Mouse (Mus musculus): ENCODE results near the gene Spindoc. TPM values are rescaled to one million over a fixed set of nuclear protein-coding genes. Genes with fewer than 3 reads are reported as not detected.

Spindoc gene
- polyA plus RNA-seq, 1 experiment from 2014 or later = 26.4 TPM

DNA sequence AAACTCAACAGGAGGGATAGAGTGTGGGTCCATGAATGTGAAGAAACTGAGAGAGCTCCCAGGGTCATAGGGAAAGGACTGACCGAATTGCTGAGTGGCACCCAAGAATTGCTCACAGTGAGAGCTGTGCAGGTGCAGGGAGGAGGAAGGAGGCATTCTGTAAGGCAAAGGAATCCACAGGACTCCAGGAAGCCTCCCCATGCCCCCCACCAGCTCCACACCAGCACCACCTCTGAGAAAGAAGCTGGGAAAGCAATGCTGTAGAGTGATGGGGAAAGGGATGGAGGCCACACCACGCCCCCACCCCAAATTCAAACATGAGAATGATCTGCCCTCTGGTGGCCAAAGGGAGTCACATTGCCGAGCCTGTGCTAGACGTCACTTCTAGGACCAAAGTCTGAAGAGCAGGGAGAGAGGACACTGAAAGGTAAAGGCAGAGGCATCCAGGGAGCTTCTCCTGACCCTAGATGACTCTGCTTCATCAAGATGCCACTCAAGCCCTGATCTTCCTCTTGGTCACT lies 37.5 kb downstream of the Spindoc start:
- Histone ChIP-seq H3K27ac (ENCODE audit: poor library complexity, severe bottlenecking) (no peak overlapping the region), H3K9me3 (replicated peaks) (no peaks in the 10 kb centered on the region), H3K27me3 (replicated peaks) (no peaks in the 10 kb centered on the region), H3K36me3 (no peaks in the 10 kb centered on the region), H3K4me2 (no peak overlapping the region), H3K9ac (no peak overlapping the region), H3K4me3 (no peak overlapping the region), H3K4me1 (replicated peaks) (peaks cover 8% of the 10 kb centered on the region; the same call in 1 of the 2 replicates)
- 17% methylated on average over 4 of the region's 4 CpGs for WGBS
- no peak for ATAC-seq (ENCODE audit: insufficient number of reproducible peaks, low FRiP score)

DNA sequence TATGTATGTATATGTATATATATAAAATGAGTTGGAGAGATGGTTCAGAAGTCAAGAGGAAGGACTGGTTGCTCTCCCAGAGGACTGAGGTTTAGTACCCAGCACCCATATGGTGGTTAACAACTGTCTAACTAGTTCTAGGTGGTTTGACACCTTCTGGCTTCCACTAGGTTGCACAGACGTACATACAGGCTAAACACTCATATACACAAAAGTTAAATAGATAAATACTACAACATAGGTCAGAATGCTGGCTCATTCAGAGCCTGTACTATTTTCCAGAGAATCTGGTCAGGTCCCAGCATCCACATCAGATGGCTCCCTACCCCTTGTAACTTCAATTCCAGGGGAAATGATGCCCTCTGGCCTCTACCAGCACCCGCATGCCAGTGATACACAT lies 40.1 kb downstream of the Spindoc start:
- Histone ChIP-seq H3K4me3 (no peak overlapping the region), H3K4me1 (replicated peaks) (peaks cover 34% of the 10 kb centered on the region), H3K4me2 (no peak overlapping the region), H3K36me3 (no peaks in the 10 kb centered on the region), H3K27ac (ENCODE audit: poor library complexity, severe bottlenecking) (no peak overlapping the region), H3K9me3 (replicated peaks) (no peaks in the 10 kb centered on the region), H3K9ac (no peak overlapping the region), H3K27me3 (replicated peaks) (no peaks in the 10 kb centered on the region)
- no peak for ATAC-seq (ENCODE audit: insufficient number of reproducible peaks, low FRiP score)
- WGBS = 69% methylated on average over 2 of the region's 2 CpGs

DNA sequence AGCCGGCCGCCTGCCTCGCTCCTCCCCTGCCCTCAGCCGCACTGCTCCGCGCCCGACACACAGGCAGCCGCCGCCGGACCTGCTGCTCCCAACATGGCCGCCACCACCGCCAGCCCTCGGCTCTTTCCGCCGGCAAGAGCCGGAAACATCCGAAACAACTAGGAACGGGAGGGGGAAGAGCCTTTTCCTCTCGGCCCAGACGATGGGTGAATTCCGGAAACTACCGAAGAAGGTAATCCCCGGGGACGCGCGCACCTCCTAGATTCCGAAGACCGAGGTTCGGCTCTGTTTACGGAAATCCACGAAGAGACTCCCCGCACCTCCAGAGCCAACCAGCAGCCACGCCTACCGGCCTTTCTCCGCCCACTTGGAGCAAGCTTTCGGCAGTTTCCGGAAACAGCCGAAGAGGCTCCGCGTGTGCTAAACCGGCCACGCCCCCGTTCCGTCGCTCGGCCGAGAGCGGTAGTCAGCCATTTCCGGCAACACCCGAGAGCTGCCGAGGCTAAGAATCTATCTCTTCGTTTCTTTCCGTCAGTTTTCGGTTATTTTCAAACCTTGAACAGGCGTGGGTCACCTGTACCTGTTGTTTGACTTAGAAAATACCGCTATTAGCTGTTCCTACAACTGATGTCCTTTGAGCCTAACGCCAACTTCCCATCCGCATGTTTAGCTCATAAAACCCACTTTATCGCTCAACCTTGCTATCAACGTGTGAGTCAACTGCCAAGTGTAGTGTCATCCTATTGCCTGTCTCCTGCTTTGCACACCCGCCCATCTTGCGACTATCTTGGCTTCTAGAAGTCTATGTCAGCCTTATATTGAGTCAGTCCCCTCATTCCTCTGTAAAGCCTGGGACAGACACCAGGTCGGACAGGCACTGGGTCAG lies 41.0 kb downstream of the Spindoc start, which contains the start of gene Mark2:
TSS of gene Mark2 (minus strand) at position 349 of the 886 bp plus-strand sequence.
- peaks cover 43% of the 10 kb centered on the region for H3K4me1 ChIP-seq (replicated peaks)
- ATAC-seq (ENCODE audit: insufficient number of reproducible peaks, low FRiP score) = peak; percentile 94
- H3K27me3 ChIP-seq (replicated peaks) = no peaks in the 10 kb centered on the region
- H3K36me3 ChIP-seq = no peaks in the 10 kb centered on the region
- peak within 1 kb of the TSS; percentile 95 for H3K4me2 ChIP-seq
- peak within 1 kb of the TSS; percentile 89 for H3K27ac ChIP-seq (ENCODE audit: poor library complexity, severe bottlenecking)
- 1% methylated on average over 63 of the region's 63 CpGs for WGBS
- peak within 1 kb of the TSS; percentile 96 for H3K9ac ChIP-seq
- no peaks in the 10 kb centered on the region for H3K9me3 ChIP-seq (replicated peaks)
- H3K4me3 ChIP-seq = peak within 1 kb of the TSS; percentile 88

DNA sequence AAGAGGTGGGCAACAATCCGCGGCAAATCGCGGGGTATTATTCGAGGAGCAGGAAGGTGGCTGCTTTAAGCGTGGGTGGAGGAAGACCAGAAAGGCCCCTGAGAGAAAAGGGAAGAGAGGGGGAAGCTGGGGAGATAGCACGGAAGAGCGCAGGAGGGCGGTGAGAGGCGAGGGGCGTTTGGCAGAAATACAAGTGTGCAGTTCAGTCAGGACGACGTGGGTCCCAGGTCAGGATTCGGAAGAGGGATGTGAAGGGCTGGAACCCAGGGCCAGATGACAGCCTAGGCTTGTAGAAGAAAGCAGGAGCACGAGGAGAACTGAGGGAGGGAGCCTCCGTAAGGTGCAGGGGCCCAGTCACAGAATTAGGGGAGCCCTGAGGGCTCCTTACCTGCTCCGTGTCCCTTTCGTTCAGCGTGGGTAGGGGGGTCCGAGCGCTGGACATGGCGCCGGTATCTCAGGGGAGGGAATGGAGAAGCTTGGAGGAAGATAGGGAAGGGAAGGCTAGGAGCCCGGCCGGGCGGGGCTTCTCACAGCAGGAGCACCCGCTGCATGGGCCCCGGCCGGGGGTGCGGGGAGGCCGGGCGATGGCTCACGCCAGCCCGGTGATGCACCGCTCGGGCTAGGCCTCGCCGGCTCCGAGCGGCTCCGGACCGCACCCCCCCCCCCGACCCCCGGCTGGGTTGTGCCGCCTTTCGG lies 41.9 kb downstream of the Spindoc start:
- peak overlapping the region; percentile 88 for H3K4me3 ChIP-seq
- no peaks in the 10 kb centered on the region for H3K27me3 ChIP-seq (replicated peaks)
- under 1% methylated on average over 31 of the region's 46 CpGs for WGBS
- H3K27ac ChIP-seq (ENCODE audit: poor library complexity, severe bottlenecking) = peak overlapping the region; percentile 89
- peak overlapping the region; percentile 96 for H3K9ac ChIP-seq
- peak overlapping the region; percentile 95 for H3K4me2 ChIP-seq
- H3K9me3 ChIP-seq (replicated peaks) = no peaks in the 10 kb centered on the region
- H3K4me1 ChIP-seq (replicated peaks) = peaks cover 51% of the 10 kb centered on the region
- no peaks in the 10 kb centered on the region for H3K36me3 ChIP-seq
- ATAC-seq (ENCODE audit: insufficient number of reproducible peaks, low FRiP score) = peak; percentile 84

DNA sequence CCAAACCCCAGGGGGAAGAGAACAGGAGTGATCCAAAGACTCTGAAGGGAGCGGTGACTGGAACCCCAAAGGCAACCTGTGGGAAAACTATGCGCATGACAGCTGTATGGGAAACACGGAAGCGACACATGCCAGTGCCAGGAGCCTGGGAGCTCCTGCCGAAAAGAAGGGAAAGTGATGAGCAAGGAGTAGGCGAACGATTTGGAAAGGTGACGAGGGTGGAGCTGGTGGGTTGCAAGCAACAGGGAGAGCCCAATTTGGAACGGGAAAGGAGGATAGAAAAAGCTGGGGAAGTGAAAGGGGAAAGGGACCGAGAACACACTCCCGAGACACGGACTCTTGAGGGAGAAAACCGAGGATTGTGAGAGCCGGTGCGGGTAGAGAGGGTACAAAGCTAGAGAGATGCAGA lies 42.4 kb downstream of the Spindoc start:
- peak overlapping the region; percentile 96 for H3K9ac ChIP-seq
- no peaks in the 10 kb centered on the region for H3K36me3 ChIP-seq
- H3K9me3 ChIP-seq (replicated peaks) = no peaks in the 10 kb centered on the region
- H3K4me2 ChIP-seq = peak overlapping the region; percentile 95
- WGBS = 1% methylated on average over 15 of the region's 15 CpGs
- no peak for ATAC-seq (ENCODE audit: insufficient number of reproducible peaks, low FRiP score)
- H3K4me1 ChIP-seq (replicated peaks) = peaks cover 52% of the 10 kb centered on the region
- H3K27ac ChIP-seq (ENCODE audit: poor library complexity, severe bottlenecking) = peak overlapping the region; percentile 89; the same call in 1 of the 2 replicates
- peak overlapping the region; percentile 88 for H3K4me3 ChIP-seq
- H3K27me3 ChIP-seq (replicated peaks) = no peaks in the 10 kb centered on the region

DNA sequence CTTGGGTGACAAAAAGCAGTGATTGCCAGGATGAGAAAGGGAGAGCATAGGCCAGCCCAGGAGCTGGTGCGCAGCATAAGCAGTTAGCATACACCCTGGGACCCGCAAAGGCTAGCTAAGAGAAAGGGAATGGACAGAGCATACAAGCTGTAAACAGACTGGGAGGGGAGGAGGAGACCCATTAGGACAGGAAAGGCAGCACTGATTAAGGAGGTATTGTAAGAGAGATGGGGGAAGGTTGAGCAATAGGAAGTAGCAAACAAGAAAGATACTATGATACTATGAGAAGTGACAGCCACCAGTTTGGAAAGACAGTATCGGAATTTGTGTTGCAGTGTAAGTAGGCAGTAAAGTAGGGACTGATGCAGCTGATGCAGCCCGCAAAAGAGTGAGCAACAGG lies 42.9 kb downstream of the Spindoc start:
- Histone ChIP-seq H3K27me3 (replicated peaks) (no peaks in the 10 kb centered on the region), H3K4me2 (peak overlapping the region; percentile 95), H3K9ac (peak overlapping the region; percentile 96), H3K4me1 (replicated peaks) (peaks cover 52% of the 10 kb centered on the region), H3K9me3 (replicated peaks) (no peaks in the 10 kb centered on the region), H3K4me3 (peak overlapping the region; percentile 88), H3K27ac (ENCODE audit: poor library complexity, severe bottlenecking) (peak overlapping the region; percentile 13; the same call in 1 of the 2 replicates), H3K36me3 (no peaks in the 10 kb centered on the region)
- WGBS = 42% methylated on average over 4 of the region's 4 CpGs
- ATAC-seq (ENCODE audit: insufficient number of reproducible peaks, low FRiP score) = no peak

DNA sequence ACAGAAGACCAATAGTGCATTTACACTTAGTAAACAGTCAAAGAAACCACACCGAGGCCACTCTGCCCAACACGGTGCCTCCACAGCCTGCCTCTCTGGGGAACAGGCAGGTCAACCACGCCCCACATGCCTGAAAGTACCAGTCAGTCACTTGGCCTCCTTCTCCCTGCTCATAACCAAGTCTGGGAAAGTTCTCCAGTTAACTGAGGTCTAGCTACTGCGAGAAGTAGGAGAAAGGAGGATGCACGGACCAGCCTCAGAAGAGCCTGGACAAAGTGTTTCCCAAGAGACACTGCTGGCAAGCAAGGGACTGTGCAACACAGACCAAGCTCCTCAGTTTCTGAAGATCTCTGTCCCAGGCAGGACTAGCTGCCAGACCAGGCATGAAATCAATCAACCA lies 43.8 kb downstream of the Spindoc start:
- Histone ChIP-seq H3K27ac (ENCODE audit: poor library complexity, severe bottlenecking) (no peak overlapping the region; the same call in 1 of the 2 replicates), H3K9me3 (replicated peaks) (no peaks in the 10 kb centered on the region), H3K4me3 (peak overlapping the region; percentile 88), H3K36me3 (0 out of 2 replicates have a peak, but pooled peaks cover under 1% of the 10 kb centered on the region), H3K4me1 (replicated peaks) (peaks cover 60% of the 10 kb centered on the region), H3K27me3 (replicated peaks) (no peaks in the 10 kb centered on the region), H3K9ac (peak overlapping the region; percentile 96), H3K4me2 (peak overlapping the region; percentile 95)
- 42% methylated on average over 5 of the region's 5 CpGs for WGBS
- no peak for ATAC-seq (ENCODE audit: insufficient number of reproducible peaks, low FRiP score)

DNA sequence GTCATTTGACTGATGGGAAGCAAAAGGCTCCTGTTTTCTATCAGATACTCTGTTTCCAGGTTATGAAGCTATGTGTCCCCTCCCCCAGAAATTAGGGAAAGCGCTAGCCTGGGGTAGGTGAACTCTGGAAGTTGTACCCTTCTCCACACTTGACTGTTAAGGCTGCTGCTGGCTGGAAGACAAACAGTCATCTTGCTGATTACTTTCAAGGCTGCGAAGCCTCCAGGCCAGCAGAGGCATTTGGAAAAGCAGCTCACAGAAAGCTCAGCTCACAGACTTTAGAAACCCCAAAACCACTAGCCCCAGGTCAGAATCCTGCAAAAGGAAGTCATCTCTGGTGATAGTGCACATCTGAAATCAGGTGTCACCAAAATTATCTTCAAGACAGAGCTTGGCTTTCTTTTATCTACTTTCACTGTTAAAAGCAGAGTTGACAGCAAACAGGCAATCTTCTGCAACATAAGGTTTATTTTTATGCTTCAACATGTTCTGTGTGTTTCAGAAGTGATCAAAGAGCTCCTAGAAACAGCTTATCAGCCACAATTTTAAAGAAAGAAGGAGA lies 44.9 kb downstream of the Spindoc start:
- Histone ChIP-seq H3K9me3 (replicated peaks) (no peaks in the 10 kb centered on the region), H3K4me1 (replicated peaks) (peaks cover 61% of the 10 kb centered on the region), H3K27me3 (replicated peaks) (no peaks in the 10 kb centered on the region), H3K4me2 (0 out of 2 replicates have a peak overlapping the region, but pooled peaks have one; percentile 5), H3K36me3 (0 out of 2 replicates have a peak, but pooled peaks cover 3% of the 10 kb centered on the region), H3K27ac (ENCODE audit: poor library complexity, severe bottlenecking) (no peak overlapping the region), H3K4me3 (no peak overlapping the region), H3K9ac (peak overlapping the region; percentile 46; the same call in 1 of the 2 replicates)
- WGBS = 46% methylated on average over 2 of the region's 2 CpGs
- no peak for ATAC-seq (ENCODE audit: insufficient number of reproducible peaks, low FRiP score)

DNA sequence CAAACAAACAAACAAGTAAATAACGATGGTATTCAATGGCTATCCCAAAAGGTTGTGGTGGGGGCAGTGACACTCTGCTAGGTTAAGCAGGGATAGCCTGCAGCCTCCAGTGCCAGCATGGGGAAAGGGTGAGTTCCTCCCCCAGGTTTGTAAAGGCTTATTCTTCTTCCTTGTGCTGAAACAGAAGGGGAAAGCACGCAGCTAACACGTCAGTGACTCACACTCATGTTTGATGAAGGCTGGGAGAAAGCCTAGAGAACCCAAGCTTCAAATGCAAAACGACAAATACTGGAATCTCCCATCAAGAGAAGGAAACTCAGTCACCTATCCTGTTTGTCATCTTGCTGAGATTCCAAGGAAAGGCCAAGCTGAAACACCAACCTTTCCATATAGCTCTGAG lies 47.1 kb downstream of the Spindoc start:
- no peak overlapping the region for H3K4me3 ChIP-seq
- WGBS = 81% methylated on average over 4 of the region's 4 CpGs
- H3K27me3 ChIP-seq (replicated peaks) = no peaks in the 10 kb centered on the region
- H3K4me1 ChIP-seq (replicated peaks) = peaks cover 57% of the 10 kb centered on the region
- no peak for ATAC-seq (ENCODE audit: insufficient number of reproducible peaks, low FRiP score)
- no peak overlapping the region for H3K4me2 ChIP-seq
- H3K27ac ChIP-seq (ENCODE audit: poor library complexity, severe bottlenecking) = no peak overlapping the region
- H3K9ac ChIP-seq = no peak overlapping the region
- H3K36me3 ChIP-seq = peaks cover 10% of the 10 kb centered on the region
- no peaks in the 10 kb centered on the region for H3K9me3 ChIP-seq (replicated peaks)

DNA sequence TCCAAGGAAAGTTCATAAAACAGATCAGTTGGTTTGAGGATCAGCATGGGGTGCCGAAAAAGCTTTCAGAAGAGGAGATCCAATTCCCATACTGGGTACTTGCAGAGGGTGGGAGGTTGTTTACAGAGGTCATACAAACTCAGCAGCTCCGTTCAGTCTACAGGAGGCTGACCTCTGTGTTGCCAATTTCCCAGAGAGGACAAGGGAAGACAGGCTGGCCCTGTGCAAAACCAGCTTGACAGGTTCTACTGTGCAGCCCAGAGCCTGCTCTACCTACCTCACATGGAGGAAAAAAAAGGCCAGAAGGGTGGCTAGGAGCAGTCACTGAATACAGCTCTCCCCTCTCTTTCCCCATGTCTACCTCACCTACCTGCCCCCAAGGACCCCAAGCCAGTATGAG lies 48.7 kb downstream of the Spindoc start:
- no peak for ATAC-seq (ENCODE audit: insufficient number of reproducible peaks, low FRiP score)

More for the DNA sequence above, 48.7 kb downstream of the Spindoc start:
- H3K4me3 ChIP-seq = no peak overlapping the region
- H3K27ac ChIP-seq (ENCODE audit: poor library complexity, severe bottlenecking) = no peak overlapping the region
- H3K9ac ChIP-seq = no peak overlapping the region
- H3K36me3 ChIP-seq = peaks cover 10% of the 10 kb centered on the region
- H3K9me3 ChIP-seq (replicated peaks) = no peaks in the 10 kb centered on the region
- WGBS = 82% methylated on average over 2 of the region's 2 CpGs
- no peaks in the 10 kb centered on the region for H3K27me3 ChIP-seq (replicated peaks)
- no peak overlapping the region for H3K4me2 ChIP-seq
- peaks cover 41% of the 10 kb centered on the region for H3K4me1 ChIP-seq (replicated peaks)
